Mouse (Mus musculus) intestine, embryonic 16.5 days (tissue): ENCODE measurements around the gene Nol3. TPM values are rescaled to one million over a fixed set of nuclear protein-coding genes. Genes with fewer than 3 reads are reported as not detected.
A peak's percentile ranks its signal among the peaks of the same experiment; 100 is the strongest.
"Not testable (repeated sequence)": the region's sequence is repeated elsewhere in the genome, so short reads cannot be mapped to it uniquely, and the experiment has no call there.

ENCODE experiments used
- ATAC-seq: fragments of 200-750 bp; cut with Nextera tagmentation; 2 replicates; pipeline ENCODE4 v1.8.0; 2017; ENCODE audit warnings: moderate TSS enrichment, moderate library complexity
- H3K27ac ChIP-seq: fragments of 300-500 bp; sonication (generic); 2 replicates; pipeline ENCODE4 v1.5.1; 2014; ENCODE audit warnings: mild to moderate bottlenecking, low read length
- H3K27me3 ChIP-seq: fragments of 300-500 bp; sonication (generic); replicated peaks from 2 replicates; pipeline ENCODE4 v1.6.1; 2014; ENCODE audit warnings: low read length, control low read depth, mixed read lengths; ENCODE audit not compliant: control insufficient read depth, insufficient read depth
- H3K36me3 ChIP-seq: fragments of 300-500 bp; sonication (generic); 2 replicates; pipeline ENCODE4 v1.6.1; 2014; ENCODE audit warnings: low read length, control low read depth; ENCODE audit not compliant: control insufficient read depth, insufficient read depth
- H3K4me1 ChIP-seq: fragments of 300-500 bp; sonication (generic); 2 replicates; pipeline ENCODE4 v1.6.1; 2014; ENCODE audit warnings: low read length, control low read depth, mixed read lengths; ENCODE audit not compliant: control insufficient read depth, insufficient read depth
- H3K4me2 ChIP-seq: fragments of 300-500 bp; sonication (generic); 2 replicates; pipeline ENCODE4 v1.6.1; 2014; ENCODE audit warnings: low read depth, low read length, control low read depth
- H3K4me3 ChIP-seq: fragments of 300-500 bp; sonication (generic); 2 replicates; pipeline ENCODE4 v1.5.1; 2014; ENCODE audit warnings: mild to moderate bottlenecking, low read length
- H3K9ac ChIP-seq: fragments of 300-500 bp; sonication (generic); 2 replicates; pipeline ENCODE4 v1.6.1; 2014; ENCODE audit warnings: low read depth, low read length
- H3K9me3 ChIP-seq: fragments of 300-500 bp; sonication (generic); 2 replicates; pipeline ENCODE4 v1.6.1; 2016; ENCODE audit warnings: low read length, control low read depth; ENCODE audit not compliant: control insufficient read depth
- WGBS: fragments of 180-500 bp; shearing (Covaris S2); extraction: QIAGEN DNeasy Blood & Tissue Kit; methylation state at CpG from one replicate; pipeline ENCODE4 v1.1.7; 2014; 5-methylcytosine and 5-hydroxymethylcytosine counted together
- polyA plus RNA-seq: library from polyadenylated mRNA; unstranded; fragments of >200 nt; fragmentation: Nextera tagmentation; extraction: Ambion mirVana; gene quantifications from 2 replicates; pipeline ENCODE4 v1.2.1, GENCODE M21; 2015

Nol3 gene
- 1.3 and 1.4 TPM in 2 replicates for polyA plus RNA-seq

- Histone ChIP-seq H3K9me3 (no peaks in the 10 kb centered on the region), H3K36me3 (no peaks in the 10 kb centered on the region), H3K27me3 (peaks cover 74% of the 10 kb centered on the region), H3K4me1 (peaks cover 21% of the 10 kb centered on the region), H3K4me2 (peak within 1 kb of the TSS; percentile 81), H3K9ac (peak within 1 kb of the TSS; percentile 54), H3K4me3 (peak within 1 kb of the TSS; percentile 48), H3K27ac (no peak within 1 kb of the TSS)
- no peak for ATAC-seq
- WGBS, result 6% methylated on average over 10 of the region's 10 CpGs
These were observed at the start of gene Nol3 for GRCm38 (mm10) chr8:105275840-105276239. Gene Nol3 (plus strand): TSS chr8:105276140.

- ATAC-seq, result no peak
- no peak overlapping the region for H3K9ac ChIP-seq
- no peaks in the 10 kb centered on the region for H3K9me3 ChIP-seq
- H3K36me3 ChIP-seq, result peaks cover 8% of the 10 kb centered on the region; the same call in 1 of the 2 replicates
- H3K27me3 ChIP-seq, result no peaks in the 10 kb centered on the region
- no peak overlapping the region for H3K4me2 ChIP-seq
- no peak overlapping the region; the same call in 1 of the 2 replicates for H3K27ac ChIP-seq
- no peak overlapping the region for H3K4me3 ChIP-seq
- WGBS, result 79% methylated on average over 12 of the region's 12 CpGs
- peaks cover 5% of the 10 kb centered on the region; the same call in 1 of the 2 replicates for H3K4me1 ChIP-seq
These were observed 44.2 kb upstream of the Nol3 start for GRCm38 (mm10) chr8:105231503-105232320.

DNA sequence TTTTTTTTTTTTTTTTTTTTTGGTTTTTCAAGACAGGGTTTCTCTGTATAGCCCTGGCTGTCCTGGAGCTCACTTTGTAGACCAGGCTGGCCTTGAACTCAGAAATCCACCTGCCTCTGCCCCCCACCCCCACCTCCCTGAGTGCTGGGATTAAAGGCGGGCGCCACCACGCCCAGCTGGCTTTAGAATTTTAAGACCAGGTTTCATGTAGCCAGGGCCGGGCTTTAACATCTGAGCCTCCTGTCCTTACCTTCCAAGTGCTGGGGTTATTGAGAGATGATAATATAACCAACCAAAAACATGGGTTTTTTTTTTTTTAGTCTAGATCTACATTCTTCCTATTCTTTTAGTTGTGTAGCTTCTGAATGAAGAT lies 43.6 kb upstream of the Nol3 start:
- not testable (repeated sequence) for ATAC-seq, H3K4me1 ChIP-seq, H3K4me3 ChIP-seq, H3K9me3 ChIP-seq, H3K27me3 ChIP-seq, H3K4me2 ChIP-seq, H3K9ac ChIP-seq, H3K27ac ChIP-seq, H3K36me3 ChIP-seq
- WGBS, result 90% methylated on average over 4 of the region's 4 CpGs

DNA sequence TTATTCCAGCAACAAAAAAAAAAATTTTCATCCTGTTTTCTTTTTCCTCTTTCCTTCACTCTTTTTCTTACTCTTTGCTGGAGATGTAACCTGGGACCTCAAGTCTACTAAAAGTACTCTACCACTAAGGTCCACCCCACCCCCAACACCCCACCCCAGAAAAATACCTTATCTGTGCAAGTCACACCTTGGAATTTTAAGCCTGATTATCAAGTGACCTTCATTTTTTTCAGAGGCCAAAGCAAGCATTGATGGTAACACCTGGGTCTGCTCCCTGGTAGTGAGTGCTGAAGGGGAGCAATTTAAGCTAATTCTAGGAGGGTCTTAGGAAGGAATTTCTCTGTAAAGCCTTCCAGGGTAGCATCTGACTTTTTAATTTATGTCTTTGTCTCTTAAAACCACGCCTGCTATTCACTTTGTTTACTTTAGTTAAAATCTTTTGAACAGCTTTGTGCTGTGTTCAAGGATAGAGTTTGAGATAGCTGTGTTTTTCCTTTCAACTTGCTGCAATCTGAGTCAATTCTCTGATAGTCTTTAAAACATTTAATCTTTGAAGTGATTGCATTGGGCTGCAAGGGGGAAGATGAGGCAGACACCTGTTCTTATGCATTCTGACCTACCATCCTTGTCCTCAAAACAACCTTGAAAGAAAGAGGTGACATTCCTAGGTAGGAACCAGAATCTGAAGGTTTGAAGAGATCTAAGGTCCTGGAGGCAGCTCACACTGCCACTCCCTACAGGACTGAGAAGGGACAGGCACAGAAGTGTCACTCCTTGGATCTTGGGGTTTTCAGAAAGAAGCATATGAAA lies 42.6 kb upstream of the Nol3 start:
- no peak overlapping the region for H3K9ac ChIP-seq
- peaks cover 5% of the 10 kb centered on the region; the same call in 1 of the 2 replicates for H3K4me1 ChIP-seq
- no peak overlapping the region for H3K4me3 ChIP-seq
- 24% methylated on average over 1 of the region's 1 CpGs for WGBS
- peaks cover 8% of the 10 kb centered on the region; the same call in 1 of the 2 replicates for H3K36me3 ChIP-seq
- H3K27me3 ChIP-seq, result no peaks in the 10 kb centered on the region
- H3K27ac ChIP-seq, result no peak overlapping the region; the same call in 1 of the 2 replicates
- H3K9me3 ChIP-seq, result no peaks in the 10 kb centered on the region
- no peak for ATAC-seq
- no peak overlapping the region for H3K4me2 ChIP-seq

DNA sequence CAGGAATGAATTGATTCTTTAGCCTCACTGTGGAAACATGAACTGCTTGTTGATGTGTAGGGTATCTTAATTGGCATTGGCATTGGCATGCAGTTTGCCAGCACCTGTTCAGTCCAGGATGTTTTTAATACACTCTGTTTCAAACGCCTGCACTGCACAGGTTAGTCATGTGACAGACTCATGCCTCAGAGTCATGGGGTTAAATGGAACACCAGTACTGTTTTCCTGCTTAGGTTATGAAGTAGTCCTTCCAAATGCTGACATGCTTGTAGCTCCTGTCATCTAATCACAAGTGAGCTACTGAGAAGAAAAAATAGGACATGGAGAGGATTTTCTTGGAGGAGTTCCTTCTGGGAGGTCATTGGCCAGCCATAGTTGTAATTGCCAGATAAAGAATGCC lies 40.7 kb upstream of the Nol3 start:
- Histone ChIP-seq H3K9me3 (no peaks in the 10 kb centered on the region), H3K4me1 (peaks cover 5% of the 10 kb centered on the region; the same call in 1 of the 2 replicates), H3K4me2 (no peak overlapping the region), H3K36me3 (peaks cover 15% of the 10 kb centered on the region), H3K27ac (no peak overlapping the region), H3K9ac (no peak overlapping the region), H3K27me3 (no peaks in the 10 kb centered on the region), H3K4me3 (no peak overlapping the region)
- no peak for ATAC-seq
- 67% methylated on average over 1 of the region's 1 CpGs for WGBS

DNA sequence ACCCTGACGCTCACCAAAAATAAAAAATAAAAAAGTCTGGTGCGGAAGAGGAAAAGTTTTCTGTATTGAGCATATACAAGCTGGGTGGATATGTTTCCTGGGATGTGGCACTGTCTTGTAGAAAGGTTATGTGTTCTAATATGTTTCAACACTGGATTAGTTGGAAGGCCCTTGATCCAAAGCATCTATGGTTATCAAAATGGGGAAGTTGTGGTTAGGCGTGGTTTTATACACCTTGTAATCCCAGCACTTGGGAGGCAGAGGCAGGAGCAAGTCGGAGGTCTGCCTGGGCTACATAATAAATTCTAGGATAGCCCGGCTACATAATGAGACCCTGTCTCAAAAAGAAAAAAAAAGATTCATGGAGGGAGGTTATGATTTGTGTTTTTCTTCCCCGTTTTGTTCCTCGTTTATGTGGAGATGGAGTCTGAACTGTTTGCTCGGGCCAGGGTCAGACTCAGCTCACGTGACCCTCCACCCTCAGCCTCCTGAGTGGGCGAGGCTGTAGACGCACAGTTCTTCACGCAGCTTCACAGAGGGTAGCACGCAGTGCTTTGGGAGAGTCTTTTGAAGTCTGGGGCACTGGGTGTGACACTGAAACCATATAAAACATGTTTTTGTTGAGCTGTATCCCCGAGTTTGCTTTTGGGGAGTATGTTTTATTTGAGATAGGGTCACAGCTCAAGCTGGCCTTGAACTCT lies 38.3 kb upstream of the Nol3 start:
- Histone ChIP-seq H3K36me3 (peaks cover 19% of the 10 kb centered on the region), H3K9me3 (no peaks in the 10 kb centered on the region), H3K27me3 (no peaks in the 10 kb centered on the region), H3K27ac (no peak overlapping the region), H3K4me3 (no peak overlapping the region), H3K9ac (no peak overlapping the region), H3K4me1 (peaks cover 5% of the 10 kb centered on the region; the same call in 1 of the 2 replicates), H3K4me2 (no peak overlapping the region)
- WGBS, result 87% methylated on average over 14 of the region's 14 CpGs
- ATAC-seq, result no peak

- no peaks in the 10 kb centered on the region for H3K27me3 ChIP-seq
- no peaks in the 10 kb centered on the region for H3K4me1 ChIP-seq
- no peak for ATAC-seq
- no peak overlapping the region for H3K27ac ChIP-seq
- H3K4me3 ChIP-seq, result no peak overlapping the region
- 93% methylated on average over 7 of the region's 7 CpGs for WGBS
- H3K4me2 ChIP-seq, result no peak overlapping the region
- peaks cover 20% of the 10 kb centered on the region for H3K36me3 ChIP-seq
- no peaks in the 10 kb centered on the region for H3K9me3 ChIP-seq
- H3K9ac ChIP-seq, result no peak overlapping the region
These were observed 34.9 kb upstream of the Nol3 start for GRCm38 (mm10) chr8:105241016-105241415.

DNA sequence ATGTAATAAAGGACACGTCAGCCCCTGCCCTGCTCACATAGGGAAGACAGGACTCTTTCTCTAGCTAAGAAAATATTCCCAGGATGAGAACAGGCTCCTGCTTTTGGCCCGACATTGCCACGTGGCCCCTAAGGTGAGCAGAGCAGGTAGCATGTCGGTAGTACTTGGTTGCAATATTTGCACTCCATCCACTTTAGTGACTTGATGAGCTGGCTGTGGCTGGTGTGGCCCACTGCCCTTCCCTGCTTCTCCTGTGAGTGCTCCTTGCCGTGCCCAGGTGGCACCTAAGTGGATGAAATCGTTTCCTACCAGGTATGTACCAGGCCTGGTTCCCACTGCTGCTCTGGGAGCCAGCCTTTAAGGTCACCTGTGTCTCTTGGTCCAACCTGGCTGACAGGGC lies 24.0 kb upstream of the Nol3 start:
- Histone ChIP-seq H3K4me1 (peaks cover 16% of the 10 kb centered on the region), H3K4me2 (no peak overlapping the region), H3K36me3 (peaks cover 4% of the 10 kb centered on the region; the same call in 1 of the 2 replicates), H3K27ac (no peak overlapping the region), H3K9me3 (no peaks in the 10 kb centered on the region), H3K27me3 (no peaks in the 10 kb centered on the region), H3K4me3 (no peak overlapping the region), H3K9ac (no peak overlapping the region)
- ATAC-seq, result no peak
- WGBS, result 90% methylated on average over 6 of the region's 6 CpGs
